16 mouse cellular contexts compared by ENCODE assay signal in genomic region chr10:8580298-8580697, GRCm38 (mm10).
"Had no signal": no experiment of that assay in that cellular context is flagged by ENCODE, and none has a peak within 500 bp of the region (broad histone marks: within the 10 kb centered on the region; RNA-seq: fewer than 3 reads in every experiment).

No protein-coding gene starts in this region.

- H3K9ac ChIP-seq: lung, embryonic 14.5 days; neural tube, embryonic 13.5 days; neural tube, embryonic 15.5 days; stomach, embryonic 15.5 days had no signal

- H3K4me3 ChIP-seq: myocyte; neural tube, embryonic 13.5 days; neural tube, embryonic 15.5 days; stomach, embryonic 15.5 days had no signal

- H3K4me1 ChIP-seq: stomach, embryonic 15.5 days had no signal

- DNase-seq: lung, adult 18-20 months; lung, embryonic 14.5 days; lung, postnatal 10 days; lung, postnatal 4 days; midbrain, embryonic 14.5 days; right cerebral cortex, postnatal 14 days; thymus, adult 2 months; thymus, postnatal 25 days; thymus, postnatal 4 days had no signal

- H3K9me3 ChIP-seq: neural tube, embryonic 13.5 days; neural tube, embryonic 15.5 days; stomach, embryonic 15.5 days had no signal

- H3K27me3 ChIP-seq: neural tube, embryonic 13.5 days; neural tube, embryonic 15.5 days; stomach, embryonic 15.5 days had no signal

- ATAC-seq: midbrain, embryonic 16.5 days had no signal

- H3K4me2 ChIP-seq: lung, embryonic 14.5 days; midbrain, embryonic 11.5 days; neural tube, embryonic 13.5 days; neural tube, embryonic 15.5 days; stomach, embryonic 15.5 days had no signal

- H3K27ac ChIP-seq: neural tube, embryonic 13.5 days; neural tube, embryonic 15.5 days; stomach, embryonic 15.5 days; stomach, postnatal 0 days had no signal

- H3K36me3 ChIP-seq: neural tube, embryonic 13.5 days; neural tube, embryonic 15.5 days; stomach, embryonic 15.5 days had no signal
